Mouse (Mus musculus): ENCODE results near the gene Tpte.

GRCm38 (mm10) chr8:22264787-22265186 lies 18.5 kb upstream of the Tpte start:
- TF ChIP-seq POLR2A (IDR thresholded peaks at IDR 0.05; ENCODE audit: low read depth, low read length) (no peak), CTCF (conservative IDR thresholded peaks at IDR 0.05; ENCODE audit: insufficient read depth, insufficient read length, low read depth, low read length) (no peak)
